Mouse (Mus musculus) limb, embryonic 11.5 days (tissue): ENCODE data around the gene Tex44. TPM values are rescaled to one million over a fixed set of nuclear protein-coding genes. Genes with fewer than 3 reads are reported as not detected.

Source experiments
- ATAC-seq: fragments of 200-750 bp; cut with Nextera tagmentation; 2 replicates; pipeline ENCODE4 v1.8.0; 2017; ENCODE audit warnings: low read depth; ENCODE audit not compliant: insufficient number of reproducible peaks, low FRiP score, low TSS enrichment
- DNase-seq: peaks from one replicate; pipeline ENCODE4 v3.0.0-alpha.2; 2015; ENCODE audit warnings: low spot score
- H3K27ac ChIP-seq: fragments of 300-500 bp; sonication (generic); replicated peaks from 2 replicates; pipeline ENCODE4 v1.5.1; 2014; ENCODE audit warnings: low read depth, mild to moderate bottlenecking, low read length
- H3K27me3 ChIP-seq: fragments of 300-500 bp; sonication (generic); 2 replicates; pipeline ENCODE4 v1.6.1; 2014; ENCODE audit warnings: mild to moderate bottlenecking, low read length, mixed read lengths; ENCODE audit not compliant: control insufficient read depth, insufficient read depth
- H3K36me3 ChIP-seq: fragments of 300-500 bp; sonication (generic); 2 replicates; pipeline ENCODE4 v1.6.1; 2014; ENCODE audit warnings: mild to moderate bottlenecking, low read length, moderate library complexity, mixed read lengths; ENCODE audit not compliant: control insufficient read depth, insufficient read depth
- H3K4me1 ChIP-seq: fragments of 300-500 bp; sonication (generic); 2 replicates; pipeline ENCODE4 v1.6.1; 2014; ENCODE audit warnings: low read length, mixed read lengths; ENCODE audit not compliant: control insufficient read depth, insufficient read depth
- H3K4me2 ChIP-seq: fragments of 300-500 bp; sonication (generic); 2 replicates; pipeline ENCODE4 v1.6.1; 2014; ENCODE audit warnings: low read depth, mild to moderate bottlenecking, moderate library complexity; ENCODE audit not compliant: severe bottlenecking
- H3K4me3 ChIP-seq: fragments of 300-500 bp; sonication (generic); 2 replicates; pipeline ENCODE4 v1.5.1; 2014; ENCODE audit warnings: low read depth, low read length
- H3K9ac ChIP-seq: fragments of 300-500 bp; sonication (generic); 2 replicates; pipeline ENCODE4 v1.6.1; 2014; ENCODE audit warnings: mild to moderate bottlenecking, low read length
- H3K9me3 ChIP-seq: fragments of 300-500 bp; sonication (generic); 2 replicates; pipeline ENCODE4 v1.6.1; 2016; ENCODE audit warnings: low read length; ENCODE audit not compliant: control insufficient read depth
- WGBS: fragments of 180-500 bp; shearing (Covaris S2); extraction: QIAGEN DNeasy Blood & Tissue Kit; methylation state at CpG from one replicate; pipeline ENCODE4 v1.1.7; 2014; 5-methylcytosine and 5-hydroxymethylcytosine counted together
- polyA plus RNA-seq: library from polyadenylated mRNA; unstranded; fragments of >200 nt; fragmentation: Nextera tagmentation; extraction: Ambion mirVana; gene quantifications from 2 replicates; pipeline ENCODE4 v1.2.1, GENCODE M21; 2014

Tex44 gene
- polyA plus RNA-seq, 1 experiment from 2014 or later: not detected

GRCm38 (mm10) chr1:86409476-86409875 lies 16.7 kb upstream of the Tex44 start:
- no peak overlapping the region for H3K27ac ChIP-seq
- no peak overlapping the region for H3K9ac ChIP-seq
- no peak for ATAC-seq
- no peak overlapping the region for H3K4me3 ChIP-seq
- no peaks in the 10 kb centered on the region for H3K27me3 ChIP-seq
- H3K9me3 ChIP-seq: no peaks in the 10 kb centered on the region
- WGBS: 84% methylated on average over 2 of the region's 2 CpGs
- no peak overlapping the region for H3K4me2 ChIP-seq
- H3K36me3 ChIP-seq: no peaks in the 10 kb centered on the region
- no peaks in the 10 kb centered on the region for H3K4me1 ChIP-seq
- no peak for DNase-seq

- H3K4me2 ChIP-seq: no peak overlapping the region
- ATAC-seq (no peak), DNase-seq (no peak)
- no peaks in the 10 kb centered on the region for H3K36me3 ChIP-seq
- no peak overlapping the region for H3K9ac ChIP-seq
- WGBS: 83% methylated on average over 5 of the region's 5 CpGs
- no peaks in the 10 kb centered on the region for H3K4me1 ChIP-seq
- no peaks in the 10 kb centered on the region for H3K9me3 ChIP-seq
- H3K27ac ChIP-seq: no peak overlapping the region
- no peaks in the 10 kb centered on the region for H3K27me3 ChIP-seq
- H3K4me3 ChIP-seq: no peak overlapping the region
Observed at GRCm38 (mm10) chr1:86414715-86415114, 11.4 kb upstream of the Tex44 start.

- Histone ChIP-seq H3K27me3 (no peaks in the 10 kb centered on the region), H3K27ac (no peak overlapping the region), H3K4me1 (no peaks in the 10 kb centered on the region), H3K9me3 (no peaks in the 10 kb centered on the region), H3K4me3 (no peak overlapping the region), H3K36me3 (no peaks in the 10 kb centered on the region), H3K9ac (no peak overlapping the region), H3K4me2 (no peak overlapping the region)
- ATAC-seq: no peak
- no peak for DNase-seq
- 81% methylated on average over 2 of the region's 2 CpGs for WGBS
Observed at GRCm38 (mm10) chr1:86415144-86415543, 11.0 kb upstream of the Tex44 start.

GRCm38 (mm10) chr1:86415612-86416184 lies 10.4 kb upstream of the Tex44 start:
- H3K4me3 ChIP-seq: no peak overlapping the region
- H3K9ac ChIP-seq: no peak overlapping the region
- H3K27ac ChIP-seq: no peak overlapping the region
- H3K4me1 ChIP-seq: no peaks in the 10 kb centered on the region
- H3K36me3 ChIP-seq: no peaks in the 10 kb centered on the region
- no peak for DNase-seq
- H3K9me3 ChIP-seq: no peaks in the 10 kb centered on the region
- H3K27me3 ChIP-seq: no peaks in the 10 kb centered on the region
- no peak overlapping the region for H3K4me2 ChIP-seq
- 0 out of 2 replicates have a peak, but pooled peaks have one; percentile 33 for ATAC-seq
- 67% methylated on average over 7 of the region's 7 CpGs for WGBS

GRCm38 (mm10) chr1:86416321-86416720 lies 9.8 kb upstream of the Tex44 start:
- H3K36me3 ChIP-seq: no peaks in the 10 kb centered on the region
- peaks cover 3% of the 10 kb centered on the region; the same call in 1 of the 2 replicates for H3K4me1 ChIP-seq
- no peak overlapping the region for H3K9ac ChIP-seq
- H3K27ac ChIP-seq: no peak overlapping the region
- DNase-seq (no peak), ATAC-seq (no peak)
- H3K9me3 ChIP-seq: no peaks in the 10 kb centered on the region
- no peak overlapping the region for H3K4me2 ChIP-seq
- WGBS: 64% methylated on average over 6 of the region's 6 CpGs
- no peak overlapping the region for H3K4me3 ChIP-seq
- no peaks in the 10 kb centered on the region for H3K27me3 ChIP-seq

- no peak overlapping the region for H3K4me3 ChIP-seq
- DNase-seq (peak; percentile 31), ATAC-seq (no peak)
- H3K4me2 ChIP-seq: no peak overlapping the region
- no peaks in the 10 kb centered on the region for H3K9me3 ChIP-seq
- H3K4me1 ChIP-seq: peaks cover 15% of the 10 kb centered on the region
- WGBS: 37% methylated on average over 10 of the region's 10 CpGs
- H3K9ac ChIP-seq: peak overlapping the region; percentile 22; the same call in 1 of the 2 replicates
- H3K27me3 ChIP-seq: no peaks in the 10 kb centered on the region
- H3K27ac ChIP-seq: no peak overlapping the region; the same call in 1 of the 2 replicates
- H3K36me3 ChIP-seq: no peaks in the 10 kb centered on the region
Observed at GRCm38 (mm10) chr1:86421007-86421406, 5.1 kb upstream of the Tex44 start.

GRCm38 (mm10) chr1:86423879-86424278 lies 2.2 kb upstream of the Tex44 start:
- WGBS: 81% methylated on average over 5 of the region's 5 CpGs
- no peak for DNase-seq
- Histone ChIP-seq H3K4me3 (no peak overlapping the region), H3K27ac (no peak overlapping the region), H3K36me3 (no peaks in the 10 kb centered on the region), H3K9me3 (no peaks in the 10 kb centered on the region), H3K4me2 (no peak overlapping the region), H3K9ac (no peak overlapping the region), H3K27me3 (no peaks in the 10 kb centered on the region), H3K4me1 (peaks cover 15% of the 10 kb centered on the region)
- no peak for ATAC-seq

- Histone ChIP-seq H3K27me3 (no peaks in the 10 kb centered on the region), H3K9ac (no peak overlapping the region), H3K27ac (no peak overlapping the region), H3K9me3 (no peaks in the 10 kb centered on the region), H3K4me2 (no peak overlapping the region), H3K4me1 (peaks cover 15% of the 10 kb centered on the region), H3K4me3 (no peak overlapping the region), H3K36me3 (no peaks in the 10 kb centered on the region)
- no peak for DNase-seq
- WGBS: 88% methylated on average over 1 of the region's 1 CpGs
- no peak for ATAC-seq
Observed at GRCm38 (mm10) chr1:86424336-86424735, 1.8 kb upstream of the Tex44 start.
